Mouse (Mus musculus) limb, embryonic 14.5 days (tissue): ENCODE data around the gene Daglb. TPM values are rescaled to one million over a fixed set of nuclear protein-coding genes. Genes with fewer than 3 reads are reported as not detected.

Experiments used
- ATAC-seq: fragments of 200-750 bp; cut with Nextera tagmentation; 2 replicates; pipeline ENCODE4 v1.8.0; 2017; ENCODE audit warnings: low read depth, moderate number of reproducible peaks, moderate TSS enrichment; ENCODE audit not compliant: low FRiP score
- DNase-seq: peaks from one replicate; pipeline ENCODE4 v3.0.0-alpha.2; 2015; ENCODE audit warnings: low spot score
- H3K27ac ChIP-seq: fragments of 300-500 bp; sonication (generic); replicated peaks from 2 replicates; pipeline ENCODE4 v1.5.1; 2014; ENCODE audit warnings: low read depth, mild to moderate bottlenecking, low read length, moderate library complexity, mixed read lengths
- H3K27me3 ChIP-seq: fragments of 300-500 bp; sonication (generic); 2 replicates; pipeline ENCODE4 v1.6.1; 2014; ENCODE audit warnings: low read length, mixed read lengths; ENCODE audit not compliant: control insufficient read depth, insufficient read depth
- H3K36me3 ChIP-seq: fragments of 300-500 bp; sonication (generic); 2 replicates; pipeline ENCODE4 v1.6.1; 2014; ENCODE audit warnings: mild to moderate bottlenecking, low read length, moderate library complexity, mixed read lengths; ENCODE audit not compliant: control insufficient read depth, insufficient read depth
- H3K4me1 ChIP-seq: fragments of 300-500 bp; sonication (generic); 2 replicates; pipeline ENCODE4 v1.6.1; 2014; ENCODE audit warnings: antibody characterized with exemption, low read length, mixed read lengths; ENCODE audit not compliant: control insufficient read depth, insufficient read depth
- H3K4me2 ChIP-seq: fragments of 300-500 bp; sonication (generic); replicated peaks from 2 replicates; pipeline ENCODE4 v1.6.1; 2014; ENCODE audit warnings: low read depth, mild to moderate bottlenecking, low read length, moderate library complexity; ENCODE audit not compliant: severe bottlenecking
- H3K4me3 ChIP-seq: fragments of 300-500 bp; sonication (generic); replicated peaks from 2 replicates; pipeline ENCODE4 v1.5.1; 2014; ENCODE audit warnings: low read length
- H3K9ac ChIP-seq: fragments of 300-500 bp; sonication (generic); 2 replicates; pipeline ENCODE4 v1.6.1; 2014; ENCODE audit warnings: mild to moderate bottlenecking, low read depth, low read length, moderate library complexity; ENCODE audit not compliant: severe bottlenecking
- H3K9me3 ChIP-seq: fragments of 300-500 bp; sonication (generic); 2 replicates; pipeline ENCODE4 v1.6.1; 2016; ENCODE audit warnings: low read length; ENCODE audit not compliant: control insufficient read depth
- POLR2A ChIP-seq: fragments of 200-500 bp; IDR thresholded peaks from 2 replicates; pipeline ENCODE4 v1.8.0; 2012; ENCODE audit warnings: inconsistent platforms, mild to moderate bottlenecking, moderate library complexity, borderline replicate concordance; ENCODE audit not compliant: insufficient read depth, insufficient read length; ENCODE audit errors: extremely low read depth
- WGBS: fragments of 180-500 bp; shearing (Covaris S2); extraction: QIAGEN DNeasy Blood & Tissue Kit; methylation state at CpG from one replicate; pipeline ENCODE4 v1.1.7; 2014; 5-methylcytosine and 5-hydroxymethylcytosine counted together
- polyA plus RNA-seq, 2 experiments: library from polyadenylated mRNA; depleted of rRNA in 1 of 2; stranded (reverse) in 1 of 2; unstranded in 1 of 2; fragments of >200 nt; fragmentation: Nextera tagmentation in 1 of 2; extraction: Ambion mirVana in 1 of 2; gene quantifications; 2 replicates each; pipeline versions ENCODE4 v1.2.1 to v1.2.3; 2012 to 2014

Daglb gene
- polyA plus RNA-seq, 2 experiments, result 7.9 to 8.3 TPM

GRCm38 (mm10) chr5:143441298-143441697 is 23.1 kb upstream of the Daglb start:
- WGBS, result 71% methylated on average over 3 of the region's 3 CpGs
- no peaks in the 10 kb centered on the region for H3K4me1 ChIP-seq
- DNase-seq (no peak), ATAC-seq (no peak)
- no peaks in the 10 kb centered on the region for H3K36me3 ChIP-seq
- H3K9ac ChIP-seq, result no peak overlapping the region
- no peak overlapping the region for H3K4me3 ChIP-seq
- no peak for TF ChIP-seq POLR2A
- H3K27ac ChIP-seq, result no peak overlapping the region
- H3K9me3 ChIP-seq, result no peaks in the 10 kb centered on the region
- no peaks in the 10 kb centered on the region for H3K27me3 ChIP-seq
- H3K4me2 ChIP-seq, result no peak overlapping the region

DNA sequence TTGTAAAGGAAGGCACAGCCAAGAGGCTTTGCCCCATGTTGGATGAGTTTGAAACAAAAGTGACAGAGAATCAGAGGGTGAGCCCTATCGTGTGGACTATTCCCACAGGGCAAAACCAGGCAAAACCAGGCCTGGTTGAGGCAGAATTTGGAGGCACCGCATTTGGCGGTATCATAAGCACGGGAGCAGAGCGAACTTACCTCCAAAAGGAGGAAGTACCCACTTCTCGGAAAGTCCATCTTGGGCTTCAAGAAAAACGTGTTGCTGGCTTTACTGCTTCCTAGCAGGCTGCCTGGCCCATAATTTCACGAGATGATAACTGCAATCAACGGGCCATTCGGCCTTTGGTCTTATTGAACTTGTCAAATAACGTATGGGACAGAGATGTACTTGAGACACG is 22.6 kb upstream of the Daglb start:
- Histone ChIP-seq H3K36me3 (no peaks in the 10 kb centered on the region), H3K4me1 (no peaks in the 10 kb centered on the region), H3K27me3 (no peaks in the 10 kb centered on the region), H3K4me3 (no peak overlapping the region), H3K27ac (no peak overlapping the region), H3K4me2 (no peak overlapping the region), H3K9ac (no peak overlapping the region), H3K9me3 (no peaks in the 10 kb centered on the region)
- no peak for TF ChIP-seq POLR2A
- WGBS, result 83% methylated on average over 12 of the region's 12 CpGs
- no peak for DNase-seq
- no peak for ATAC-seq

DNA sequence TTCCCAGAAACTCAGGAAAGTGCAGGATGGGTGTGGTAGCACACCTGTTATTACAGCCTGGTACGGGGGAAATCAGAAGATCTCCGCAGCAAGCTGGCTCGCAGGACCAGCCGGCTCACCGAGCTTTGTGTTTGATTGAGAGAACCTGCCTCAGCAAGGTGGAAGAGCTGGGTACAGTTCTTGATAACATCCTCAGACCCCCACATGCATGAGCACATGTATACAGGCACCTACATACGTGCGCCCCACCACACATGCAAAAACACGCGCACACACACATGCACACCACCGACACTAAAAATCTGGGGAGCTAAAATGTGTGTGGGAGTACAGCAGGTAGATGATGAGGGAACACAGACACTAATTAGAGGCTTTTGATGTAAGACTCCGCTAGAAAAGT is 713 bp upstream of the Daglb start:
- Histone ChIP-seq H3K27me3 (no peaks in the 10 kb centered on the region), H3K4me2 (peak overlapping the region; percentile 90), H3K36me3 (peaks cover 9% of the 10 kb centered on the region), H3K27ac (no peak overlapping the region), H3K9me3 (no peaks in the 10 kb centered on the region), H3K4me3 (peak overlapping the region; percentile 76), H3K9ac (peak overlapping the region; percentile 67), H3K4me1 (peaks cover 7% of the 10 kb centered on the region; the same call in 1 of the 2 replicates)
- TF ChIP-seq POLR2A, result no peak
- ATAC-seq (no peak), DNase-seq (no peak)
- WGBS, result 68% methylated on average over 11 of the region's 11 CpGs

DNA sequence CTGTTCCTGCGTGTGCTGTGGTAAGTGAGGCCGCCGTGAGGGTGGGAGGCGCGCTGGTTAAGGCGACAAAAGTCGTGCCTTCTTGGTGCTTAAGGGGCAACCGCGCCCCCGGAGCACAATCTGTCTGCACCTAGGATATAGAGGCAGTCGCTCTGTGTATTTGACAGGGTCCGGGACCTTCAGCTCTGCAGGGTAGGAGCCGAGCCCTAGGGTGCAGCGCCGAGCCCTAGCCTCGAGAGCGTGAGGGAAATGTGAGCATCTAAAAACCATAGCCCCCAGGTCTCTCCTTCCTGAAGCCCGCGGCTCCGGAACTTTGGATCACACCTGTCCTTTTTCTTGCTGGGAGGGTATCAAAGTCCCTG is 354 bp downstream of the Daglb start:
- no peak for TF ChIP-seq POLR2A
- WGBS, result 0% methylated on average over 20 of the region's 20 CpGs
- ATAC-seq (peak; percentile 48), DNase-seq (no peak)
- Histone ChIP-seq H3K4me2 (peak overlapping the region; percentile 90), H3K27me3 (no peaks in the 10 kb centered on the region), H3K27ac (no peak overlapping the region), H3K9ac (peak overlapping the region; percentile 67), H3K9me3 (no peaks in the 10 kb centered on the region), H3K36me3 (peaks cover 9% of the 10 kb centered on the region), H3K4me3 (peak overlapping the region; percentile 76), H3K4me1 (peaks cover 7% of the 10 kb centered on the region; the same call in 1 of the 2 replicates)

DNA sequence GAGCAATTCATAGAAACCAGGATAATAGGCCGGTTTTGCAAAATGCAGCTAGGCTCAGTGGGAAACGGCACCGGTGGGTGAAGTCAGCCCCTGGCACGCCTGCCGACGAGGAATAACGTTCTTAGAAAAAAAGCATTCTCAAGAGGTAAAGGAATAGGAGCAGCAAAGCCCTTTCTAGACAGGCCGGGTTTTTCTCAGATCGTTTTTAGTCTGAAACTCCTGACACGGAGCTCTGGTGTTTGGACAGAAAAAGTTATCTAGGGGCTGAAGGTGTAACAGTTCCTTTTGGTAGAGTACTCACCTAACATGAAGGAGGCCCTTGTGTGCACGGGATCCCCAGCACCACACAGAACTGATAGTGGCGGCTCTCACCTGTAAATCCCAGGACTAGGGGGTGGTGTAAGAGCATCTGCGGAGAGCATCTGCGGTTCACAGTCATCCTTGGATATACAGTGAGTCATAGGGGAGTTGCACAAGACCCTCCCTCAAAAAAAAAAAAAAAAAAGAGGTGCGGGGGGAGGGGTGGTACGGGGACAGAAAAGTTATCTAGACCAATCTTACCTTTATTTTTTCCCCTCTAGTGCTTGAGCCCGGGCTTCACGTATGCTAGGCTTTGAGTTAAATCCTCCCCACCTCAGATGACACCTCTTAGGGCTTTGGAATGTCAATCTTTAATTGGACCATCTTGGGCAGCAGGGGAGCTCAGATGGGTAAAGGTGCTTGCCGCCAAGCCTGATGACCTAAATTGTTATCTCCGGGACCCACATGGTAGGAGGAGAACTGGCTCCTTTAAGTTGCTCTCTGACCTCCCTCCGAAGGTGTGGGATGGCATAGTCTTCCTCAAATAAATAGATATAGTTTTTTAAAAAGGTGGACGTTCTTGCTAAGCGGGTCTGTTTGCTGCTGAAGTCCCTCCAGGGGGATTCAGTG is 1.0 kb downstream of the Daglb start:
- no peak for ATAC-seq
- WGBS, result 32% methylated on average over 23 of the region's 23 CpGs
- no peak for DNase-seq

More for the DNA sequence above, 1.0 kb downstream of the Daglb start:
- Histone ChIP-seq H3K9me3 (no peaks in the 10 kb centered on the region), H3K27ac (no peak overlapping the region), H3K4me2 (peak overlapping the region; percentile 90), H3K4me3 (peak overlapping the region; percentile 76), H3K9ac (peak overlapping the region; percentile 67), H3K4me1 (peaks cover 7% of the 10 kb centered on the region; the same call in 1 of the 2 replicates), H3K27me3 (no peaks in the 10 kb centered on the region), H3K36me3 (peaks cover 9% of the 10 kb centered on the region)
- no peak for TF ChIP-seq POLR2A
